Mouse (Mus musculus): ENCODE data around the gene Lrrc34. TPM values are rescaled to one million over a fixed set of nuclear protein-coding genes. Genes with fewer than 3 reads are reported as not detected.

Gene Lrrc34
- total and polyA plus RNA-seq, 3 experiments, result not detected

DNA sequence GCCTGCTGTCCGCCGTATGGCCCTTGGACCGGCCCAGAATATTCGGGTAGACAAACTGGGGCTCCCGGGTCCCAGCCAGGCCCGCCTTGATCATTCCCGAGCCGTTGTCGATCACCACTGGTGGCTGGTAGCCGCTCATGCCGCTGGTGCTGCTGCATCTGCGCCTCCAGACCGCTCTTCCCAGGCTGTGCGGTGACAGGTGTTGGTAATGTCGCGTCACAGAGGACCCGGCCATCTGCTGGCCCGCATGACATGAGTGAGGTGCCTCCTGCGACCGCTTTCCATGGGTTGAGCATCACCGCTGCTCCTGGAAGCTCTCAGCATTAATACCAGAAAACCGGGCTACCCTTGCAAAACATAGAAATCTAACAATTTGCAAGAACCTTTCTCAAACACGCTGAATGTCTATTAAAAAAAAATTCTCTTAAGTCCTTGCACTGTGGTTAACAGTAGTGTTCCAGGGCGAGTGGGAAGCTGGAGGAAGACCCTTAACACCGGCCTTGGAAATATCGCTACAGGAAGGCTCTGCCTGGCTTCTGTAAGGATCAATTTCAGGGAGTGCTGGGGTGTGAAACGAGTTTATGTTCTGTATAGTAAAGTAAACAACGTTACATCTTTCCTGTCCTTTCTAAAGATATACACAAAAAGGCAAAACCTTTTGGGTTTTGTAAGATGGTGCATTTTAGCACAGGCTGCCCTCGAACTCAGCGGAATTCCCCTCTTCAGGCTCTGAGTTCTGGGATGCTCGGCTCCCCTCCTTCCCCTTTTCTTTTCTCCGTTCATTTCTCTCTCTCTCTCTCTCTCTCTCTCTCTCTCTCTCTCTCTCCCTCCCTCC, 47.7 kb downstream of the Lrrc34 start, which contains the start of gene Actrt3:
Actrt3 (minus strand) TSS at position 229 of the 835 bp plus-strand sequence.
- 0 out of 2 replicates have a peak, but pooled peaks have one; percentile 12 for TF ChIP-seq MAX (IDR thresholded peaks at IDR 0.05; ENCODE audit: low read length)
- peak; percentile 43; the same call in 1 of the 2 replicates for TF ChIP-seq TCF12 (IDR thresholded peaks at IDR 0.05; ENCODE audit: low read depth, low read length)
- no peak for TF ChIP-seq EP300 (IDR thresholded peaks at IDR 0.05; ENCODE audit: low read length)
- TF ChIP-seq MXI1 (IDR thresholded peaks at IDR 0.05; ENCODE audit: low read depth, low read length), result peak; percentile 59
- no peak for TF ChIP-seq TBP (conservative IDR thresholded peaks at IDR 0.05; ENCODE audit: low read depth, low read length)
- no peaks in the 10 kb centered on the region for H3K9me3 ChIP-seq (replicated peaks; ENCODE audit: low read length)
- H3K79me2 ChIP-seq (replicated peaks; ENCODE audit: control insufficient read depth, extremely low read depth, insufficient read depth, poor library complexity, severe bottlenecking), result peaks cover 22% of the 10 kb centered on the region
- dilution Hi-C loops (cut with MboI; ENCODE audit: extremely low pct_ligation_motif_present, extremely low pct_unique_long_range_greater_than_20kb, low sequenced_read_pairs), result no loop called here
- peaks cover 2 to 20% of the 10 kb centered on the region in 2 experiments; a peak in 3 of 4 replicates for H3K4me1 ChIP-seq (ENCODE audit: control insufficient read depth in 1 of 2, insufficient read depth in 2 of 2)
- no peaks in the 10 kb centered on the region for H3K27me3 ChIP-seq (replicated peaks)
- H3K36me3 ChIP-seq (replicated peaks in 1 of 2; ENCODE audit: control insufficient read depth in 1 of 2, insufficient read depth in 1 of 2, low read length in 1 of 2), result peaks cover 5 to 10% of the 10 kb centered on the region in 2 experiments
- peak within 1 kb of the TSS; percentile 44 for H3K27ac ChIP-seq (ENCODE audit: insufficient read depth, low read depth)
- H3K9ac ChIP-seq (ENCODE audit: insufficient read depth, low read depth), result peak within 1 kb of the TSS; percentile 31
- DNase-seq (ENCODE audit: extremely low read depth), result no peak
- peak within 1 kb of the TSS; percentile 48 for H3K4me2 ChIP-seq (ENCODE audit: insufficient read depth, low read depth, poor library complexity, severe bottlenecking)
- in situ Hi-C loops (cut with MboI; ENCODE audit: low pct_ligation_motif_present, low pct_unique_long_range_greater_than_20kb, low sequenced_read_pairs), result loop anchor here (10.0 to 25.0 kb wide), 3 partner anchors 212 to 545 kb away; partner anchors contain the start of genes Cldn11 and Prkci
- H3K4me3 ChIP-seq (replicated peaks in 1 of 3; ENCODE audit: low read depth in 2 of 3, low read length in 2 of 3, poor library complexity in 1 of 3), result peak within 1 kb of the TSS; percentile 45 to 77 (median 62)

DNA sequence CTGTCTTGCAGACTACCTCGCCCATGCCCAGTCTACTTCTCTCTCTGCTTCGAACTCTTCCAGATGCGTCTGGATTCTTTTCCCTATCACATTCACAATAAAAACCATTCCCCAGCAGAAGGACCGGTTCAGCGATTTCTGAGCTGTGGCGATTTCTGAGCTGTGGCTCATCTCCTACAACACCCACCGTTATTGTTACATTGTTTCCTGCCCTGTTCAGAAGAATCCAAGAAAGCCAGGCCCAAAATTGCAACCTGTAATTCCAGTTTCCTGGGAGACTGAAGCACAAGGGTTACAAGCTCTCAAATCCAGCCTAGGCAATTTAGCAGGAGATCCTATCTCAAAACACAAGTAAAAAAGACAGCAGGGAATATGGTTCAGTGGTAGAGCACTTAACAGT, 50.4 kb downstream of the Lrrc34 start:
- Histone ChIP-seq H3K4me2 (ENCODE audit: insufficient read depth, low read depth, poor library complexity, severe bottlenecking) (no peak overlapping the region), H3K9me3 (replicated peaks; ENCODE audit: low read length) (no peaks in the 10 kb centered on the region), H3K4me3 (replicated peaks in 1 of 3; ENCODE audit: low read depth in 2 of 3, low read length in 2 of 3, poor library complexity in 1 of 3) (no peak overlapping the region), H3K36me3 (replicated peaks in 1 of 2; ENCODE audit: control insufficient read depth in 1 of 2, insufficient read depth in 1 of 2, low read length in 1 of 2) (no peaks in the 10 kb centered on the region), H3K27me3 (replicated peaks) (no peaks in the 10 kb centered on the region), H3K9ac (ENCODE audit: insufficient read depth, low read depth) (no peak overlapping the region), H3K27ac (ENCODE audit: insufficient read depth, low read depth) (no peak overlapping the region), H3K4me1 (ENCODE audit: control insufficient read depth in 1 of 2, insufficient read depth in 2 of 2) (peaks cover 5 to 14% of the 10 kb centered on the region in 2 experiments), H3K79me2 (replicated peaks; ENCODE audit: control insufficient read depth, extremely low read depth, insufficient read depth, poor library complexity, severe bottlenecking) (no peaks in the 10 kb centered on the region)
- DNase-seq (ENCODE audit: extremely low read depth), result no peak
- no peak for TF ChIP-seq ELF1 (IDR thresholded peaks at IDR 0.05; ENCODE audit: low read depth, low read length)
- in situ Hi-C loops (cut with MboI; ENCODE audit: low pct_ligation_motif_present, low pct_unique_long_range_greater_than_20kb, low sequenced_read_pairs), result loop anchor here (10.0 to 25.0 kb wide), 3 partner anchors 215 to 548 kb away; partner anchors contain the start of genes Cldn11 and Prkci
- dilution Hi-C loops (cut with MboI; ENCODE audit: extremely low pct_ligation_motif_present, extremely low pct_unique_long_range_greater_than_20kb, low sequenced_read_pairs), result no loop called here

DNA sequence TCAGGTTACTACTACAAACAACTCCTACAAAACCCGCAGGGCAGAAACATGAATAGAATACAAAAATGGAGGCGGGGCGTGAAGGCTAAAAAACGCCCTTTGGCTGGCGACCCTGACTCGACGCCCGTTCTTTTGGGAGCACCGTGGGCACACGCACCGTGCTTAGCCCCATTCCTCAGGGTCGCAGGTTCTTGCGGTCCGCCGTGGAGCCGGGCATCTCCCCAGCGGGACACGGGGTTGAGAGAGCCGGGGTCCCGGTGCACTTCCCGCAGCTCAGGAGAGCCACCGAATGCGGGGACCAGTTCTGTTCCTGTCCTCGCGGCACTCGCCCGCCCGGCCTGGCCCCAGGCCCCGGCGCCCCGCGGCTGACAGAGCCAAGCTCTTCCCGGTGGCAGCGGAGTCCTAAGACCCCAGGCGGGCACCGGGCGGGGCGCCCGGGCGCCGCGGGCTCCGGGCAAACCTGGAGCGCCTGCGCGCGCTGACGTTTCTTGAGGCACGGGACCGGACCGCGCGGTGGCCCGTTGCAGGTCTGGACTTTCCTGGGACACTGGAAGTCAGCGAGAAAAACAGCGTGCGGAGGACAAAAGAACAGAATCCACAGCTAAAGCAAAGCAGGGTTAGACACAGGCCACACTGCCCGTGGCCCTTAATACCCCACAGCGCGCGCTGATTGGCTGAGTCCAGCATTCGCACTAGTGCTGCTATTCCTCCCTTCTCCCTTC, 52.4 kb downstream of the Lrrc34 start:
- TF ChIP-seq NELFE (IDR thresholded peaks at IDR 0.05; ENCODE audit: low read depth, low read length), result 0 out of 2 replicates have a peak, but pooled peaks have one; percentile 12
- 0 out of 2 replicates have a peak, but pooled peaks have one; percentile 7 for TF ChIP-seq ELF1 (IDR thresholded peaks at IDR 0.05; ENCODE audit: low read depth, low read length)
- peak; percentile 95 for TF ChIP-seq BHLHE40 (IDR thresholded peaks at IDR 0.05; ENCODE audit: low read depth, low read length)
- no peak for TF ChIP-seq E2F4 (IDR thresholded peaks at IDR 0.05; ENCODE audit: insufficient replicate concordance, low read depth, low read length)
- TF ChIP-seq ETS1 (conservative IDR thresholded peaks at IDR 0.05; ENCODE audit: low read depth, low read length), result no peak
- no peak for TF ChIP-seq POLR2AphosphoS2 (IDR thresholded peaks at IDR 0.05; ENCODE audit: low read depth, low read length)
- TF ChIP-seq USF2 (conservative IDR thresholded peaks at IDR 0.05; ENCODE audit: low read depth, low read length), result no peak
- no peak for TF ChIP-seq IRF4 (IDR thresholded peaks at IDR 0.05; ENCODE audit: low read depth, low read length)
- peak; percentile 85 for TF ChIP-seq NRF1 (IDR thresholded peaks at IDR 0.05; ENCODE audit: low read depth, low read length)
- 0 out of 2 replicates have a peak, but pooled peaks have one; percentile 24 for TF ChIP-seq TCF12 (IDR thresholded peaks at IDR 0.05; ENCODE audit: low read depth, low read length)
- peak; percentile 26; the same call in 1 of the 2 replicates for TF ChIP-seq MXI1 (IDR thresholded peaks at IDR 0.05; ENCODE audit: low read depth, low read length)
- TF ChIP-seq POLR2A (IDR thresholded peaks at IDR 0.05; ENCODE audit: low read depth, low read length), result peak; percentile 44; the same call in 1 of the 2 replicates
- no peaks in the 10 kb centered on the region for H3K27me3 ChIP-seq (replicated peaks)
- no peaks in the 10 kb centered on the region for H3K36me3 ChIP-seq (replicated peaks in 1 of 2; ENCODE audit: control insufficient read depth in 1 of 2, insufficient read depth in 1 of 2, low read length in 1 of 2)
- H3K4me3 ChIP-seq (replicated peaks in 1 of 3; ENCODE audit: low read depth in 2 of 3, low read length in 2 of 3, poor library complexity in 1 of 3), result peak overlapping the region; percentile 58 to 75 (median 60)
- H3K27ac ChIP-seq (ENCODE audit: insufficient read depth, low read depth), result no peak overlapping the region
- H3K4me1 ChIP-seq (ENCODE audit: control insufficient read depth in 1 of 2, insufficient read depth in 2 of 2), result peaks cover 5 to 14% of the 10 kb centered on the region in 2 experiments
- H3K9me3 ChIP-seq (replicated peaks; ENCODE audit: low read length), result no peaks in the 10 kb centered on the region
- dilution Hi-C loops (cut with MboI; ENCODE audit: extremely low pct_ligation_motif_present, extremely low pct_unique_long_range_greater_than_20kb, low sequenced_read_pairs) (no loop called here), in situ Hi-C loops (cut with MboI; ENCODE audit: low pct_ligation_motif_present, low pct_unique_long_range_greater_than_20kb, low sequenced_read_pairs) (loop anchor here (10.0 to 25.0 kb wide), 3 partner anchors 217 to 550 kb away; partner anchors contain the start of genes Cldn11 and Prkci)
- H3K9ac ChIP-seq (ENCODE audit: insufficient read depth, low read depth), result peak overlapping the region; percentile 69
- DNase-seq (ENCODE audit: extremely low read depth), result no peak
- no peaks in the 10 kb centered on the region for H3K79me2 ChIP-seq (replicated peaks; ENCODE audit: control insufficient read depth, extremely low read depth, insufficient read depth, poor library complexity, severe bottlenecking)
- H3K4me2 ChIP-seq (ENCODE audit: insufficient read depth, low read depth, poor library complexity, severe bottlenecking), result peak overlapping the region; percentile 37
